19 mouse cellular contexts compared by ENCODE assay signal in genomic region chr1:39093291-39093690, GRCm38 (mm10).
DNase-seq lines count a peak whose midpoint lies in the region; ATAC-seq and TF ChIP-seq lines count a peak whose summit lies in the region.
"Had no signal": no experiment of that assay in that cellular context is flagged by ENCODE, and none has a peak within 500 bp of the region (broad histone marks: within the 10 kb centered on the region; RNA-seq: fewer than 3 reads in every experiment).

No protein-coding gene starts in this region.

- H3K27ac ChIP-seq in forebrain, embryonic 15.5 days (replicated peaks), result no peak overlapping the region
- H3K27ac ChIP-seq in forebrain, embryonic 11.5 days (ENCODE audit: low read depth, low read length), result no peak overlapping the region
- H3K27ac ChIP-seq in heart, embryonic 10.5 days, result no peak overlapping the region
- H3K27ac ChIP-seq in testis, adult 2 months (ENCODE audit: control insufficient read depth, insufficient read depth, low read depth, low read length), result no peak overlapping the region
- H3K27ac ChIP-seq: embryonic facial prominence, embryonic 12.5 days; heart, adult 2 months had no signal

- H3K27me3 ChIP-seq in forebrain, embryonic 15.5 days, result no peaks in the 10 kb centered on the region
- H3K27me3 ChIP-seq in forebrain, embryonic 11.5 days (ENCODE audit: control insufficient read depth, insufficient read depth, low read length), result no peaks in the 10 kb centered on the region
- H3K27me3 ChIP-seq in heart, embryonic 10.5 days (ENCODE audit: insufficient read depth, poor library complexity, severe bottlenecking), result no peaks in the 10 kb centered on the region
- no peaks in the 10 kb centered on the region for H3K27me3 ChIP-seq in testis, adult 2 months (ENCODE audit: control insufficient read depth, insufficient read depth, low read length)
- H3K27me3 ChIP-seq: embryonic facial prominence, embryonic 12.5 days; heart, embryonic 12.5 days; Patski had no signal

- whole genome bisulfite sequencing in forebrain, embryonic 15.5 days, result 77% methylated on average over 4 of the region's 4 CpGs
- WGBS in forebrain, embryonic 11.5 days, result 91% methylated on average over 4 of the region's 4 CpGs
- WGBS in heart, embryonic 10.5 days, result 81% methylated on average over 4 of the region's 4 CpGs

- peak; percentile 53 for ATAC-seq in forebrain, embryonic 15.5 days (replicated peaks)
- ATAC-seq in forebrain, embryonic 11.5 days (replicated peaks; ENCODE audit: low FRiP score), result no peak
- ATAC-seq: activated CD4-positive, CD25-positive, alpha-beta regulatory T cell, adult 4 months; hindbrain, embryonic 16.5 days; Patski had no signal

- no peak for TF ChIP-seq POLR2A in testis, adult 2 months (IDR thresholded peaks at IDR 0.05; ENCODE audit: control insufficient read depth, low read depth, low read length)

- H3K4me2 ChIP-seq in forebrain, embryonic 15.5 days (replicated peaks), result no peak overlapping the region
- no peak overlapping the region for H3K4me2 ChIP-seq in forebrain, embryonic 11.5 days (ENCODE audit: low read depth, low read length, severe bottlenecking)
- H3K4me2 ChIP-seq: embryonic facial prominence, embryonic 12.5 days; heart, embryonic 12.5 days had no signal

- TF ChIP-seq CTCF in testis, adult 2 months (IDR thresholded peaks at IDR 0.05; ENCODE audit: control insufficient read depth, insufficient read depth, insufficient replicate concordance, low read depth, low read length), result peak; percentile 16; the same call in 1 of the 2 replicates

- no peak for DNase-seq in forebrain, embryonic 11.5 days (ENCODE audit: low spot score)
- DNase-seq in heart, embryonic 10.5 days (ENCODE audit: low spot score), result peak; percentile 55
- no peak for DNase-seq in heart, postnatal 4 days
- no peak for DNase-seq in testis, postnatal 14 days (ENCODE audit: low spot score)
- no peak for DNase-seq in cerebellum, postnatal 14 days
- DNase-seq in spleen, adult 18-20 months, result no peak
- DNase-seq: adrenal gland, postnatal 14 days; cerebellum, adult 8-10 months; cerebellum, postnatal 25 days; gastrocnemius, postnatal 14 days; heart, adult 2 months; kidney, adult 11 months had no signal

- no peaks in the 10 kb centered on the region for H3K36me3 ChIP-seq in forebrain, embryonic 15.5 days
- no peaks in the 10 kb centered on the region for H3K36me3 ChIP-seq in forebrain, embryonic 11.5 days (ENCODE audit: control insufficient read depth, insufficient read depth, low read length)
- H3K36me3 ChIP-seq in heart, embryonic 10.5 days, result no peaks in the 10 kb centered on the region
- H3K36me3 ChIP-seq in testis, adult 2 months (ENCODE audit: control insufficient read depth, insufficient read depth, low read length), result no peaks in the 10 kb centered on the region
- H3K36me3 ChIP-seq: embryonic facial prominence, embryonic 12.5 days; heart, embryonic 12.5 days had no signal

- H3K4me1 ChIP-seq in forebrain, embryonic 15.5 days, result no peaks in the 10 kb centered on the region
- H3K4me1 ChIP-seq in forebrain, embryonic 11.5 days (replicated peaks; ENCODE audit: control insufficient read depth, insufficient read depth, low read length), result no peaks in the 10 kb centered on the region
- H3K4me1 ChIP-seq in heart, embryonic 10.5 days, result peaks cover 5% of the 10 kb centered on the region
- H3K4me1 ChIP-seq in testis, adult 2 months (ENCODE audit: control insufficient read depth, insufficient read depth, low read length), result no peaks in the 10 kb centered on the region; the same call in 1 of the 2 replicates
- H3K4me1 ChIP-seq: embryonic facial prominence, embryonic 12.5 days had no signal

- H3K9me3 ChIP-seq in forebrain, embryonic 15.5 days, result no peaks in the 10 kb centered on the region
- no peaks in the 10 kb centered on the region for H3K9me3 ChIP-seq in forebrain, embryonic 11.5 days (ENCODE audit: control insufficient read depth, low read length)
- H3K9me3 ChIP-seq in heart, embryonic 10.5 days, result no peaks in the 10 kb centered on the region
- H3K9me3 ChIP-seq: embryonic facial prominence, embryonic 12.5 days; heart, embryonic 12.5 days had no signal

- no peak overlapping the region for H3K4me3 ChIP-seq in forebrain, embryonic 15.5 days
- H3K4me3 ChIP-seq in forebrain, embryonic 11.5 days (ENCODE audit: low read depth, low read length), result no peak overlapping the region
- no peak overlapping the region for H3K4me3 ChIP-seq in heart, embryonic 10.5 days
- no peak overlapping the region for H3K4me3 ChIP-seq in testis, adult 2 months (ENCODE audit: control insufficient read depth, low read depth, low read length)
- H3K4me3 ChIP-seq: embryonic facial prominence, embryonic 12.5 days; heart, adult 2 months; heart, embryonic 12.5 days had no signal

- no peak overlapping the region for H3K9ac ChIP-seq in forebrain, embryonic 15.5 days (replicated peaks)
- no peak overlapping the region for H3K9ac ChIP-seq in forebrain, embryonic 11.5 days (ENCODE audit: low read length)
- H3K9ac ChIP-seq: embryonic facial prominence, embryonic 12.5 days; heart, embryonic 12.5 days had no signal
